Mouse (Mus musculus) hindbrain, embryonic 10.5 days (tissue): Measurements from ENCODE around the gene Gpr31b. TPM values are rescaled to one million over a fixed set of nuclear protein-coding genes. Genes with fewer than 3 reads are reported as not detected.
"Not testable (repeated sequence)": the region's sequence is repeated elsewhere in the genome, so short reads cannot be mapped to it uniquely, and the experiment has no call there.

Experiments used
- DNase-seq: peaks from one replicate; pipeline ENCODE4 v3.0.0-alpha.2; 2017; ENCODE audit warnings: low spot score
- H3K27ac ChIP-seq: fragments of 300-500 bp; sonication (generic); 2 replicates; pipeline ENCODE4 v1.5.1; 2016; ENCODE audit warnings: mild to moderate bottlenecking, moderate library complexity
- H3K27me3 ChIP-seq: fragments of 300-500 bp; sonication (generic); 2 replicates; pipeline ENCODE4 v1.6.1; 2016; ENCODE audit warnings: mild to moderate bottlenecking; ENCODE audit not compliant: poor library complexity, insufficient read depth, severe bottlenecking
- H3K36me3 ChIP-seq: fragments of 300-500 bp; sonication (generic); 2 replicates; pipeline ENCODE4 v1.6.1; 2016; ENCODE audit warnings: mild to moderate bottlenecking, moderate library complexity
- H3K4me1 ChIP-seq: fragments of 300-500 bp; sonication (generic); replicated peaks from 2 replicates; pipeline ENCODE4 v1.6.1; 2016; ENCODE audit warnings: mild to moderate bottlenecking
- H3K4me3 ChIP-seq: fragments of 300-500 bp; sonication (generic); 2 replicates; pipeline ENCODE4 v1.5.1; 2016; ENCODE audit warnings: mild to moderate bottlenecking, moderate library complexity
- H3K9me3 ChIP-seq: fragments of 300-500 bp; sonication (generic); 2 replicates; pipeline ENCODE4 v1.6.1; 2016; ENCODE audit warnings: mild to moderate bottlenecking, moderate library complexity
- WGBS: fragments of 180-500 bp; shearing (Covaris S2); methylation state at CpG from one replicate; pipeline ENCODE4 v1.1.7; 2016; 5-methylcytosine and 5-hydroxymethylcytosine counted together
- polyA plus RNA-seq: library from polyadenylated mRNA; unstranded; fragments of >200 nt; fragmentation: Nextera tagmentation; extraction: Ambion mirVana; gene quantifications from 2 replicates; pipeline ENCODE4 v1.2.1, GENCODE M21; 2016

Gpr31b gene
- not detected in 2 replicates for polyA plus RNA-seq

GRCm38 (mm10) chr17:13052124-13052813 lies at the start of gene Gpr31b:
Gene Gpr31b (minus strand): TSS chr17:13052296.
- WGBS, result 82% methylated on average over 2 of the region's 8 CpGs
- not testable (repeated sequence) for H3K9me3 ChIP-seq, H3K4me3 ChIP-seq, DNase-seq, H3K4me1 ChIP-seq, H3K27me3 ChIP-seq, H3K36me3 ChIP-seq, H3K27ac ChIP-seq

- not testable (repeated sequence) for H3K27me3 ChIP-seq, H3K36me3 ChIP-seq, H3K4me3 ChIP-seq, H3K9me3 ChIP-seq, DNase-seq, H3K27ac ChIP-seq, H3K4me1 ChIP-seq
- WGBS, result 98% methylated on average over 3 of the region's 4 CpGs
These were observed 40.9 kb upstream of the Gpr31b start for GRCm38 (mm10) chr17:13092960-13093359.

DNA sequence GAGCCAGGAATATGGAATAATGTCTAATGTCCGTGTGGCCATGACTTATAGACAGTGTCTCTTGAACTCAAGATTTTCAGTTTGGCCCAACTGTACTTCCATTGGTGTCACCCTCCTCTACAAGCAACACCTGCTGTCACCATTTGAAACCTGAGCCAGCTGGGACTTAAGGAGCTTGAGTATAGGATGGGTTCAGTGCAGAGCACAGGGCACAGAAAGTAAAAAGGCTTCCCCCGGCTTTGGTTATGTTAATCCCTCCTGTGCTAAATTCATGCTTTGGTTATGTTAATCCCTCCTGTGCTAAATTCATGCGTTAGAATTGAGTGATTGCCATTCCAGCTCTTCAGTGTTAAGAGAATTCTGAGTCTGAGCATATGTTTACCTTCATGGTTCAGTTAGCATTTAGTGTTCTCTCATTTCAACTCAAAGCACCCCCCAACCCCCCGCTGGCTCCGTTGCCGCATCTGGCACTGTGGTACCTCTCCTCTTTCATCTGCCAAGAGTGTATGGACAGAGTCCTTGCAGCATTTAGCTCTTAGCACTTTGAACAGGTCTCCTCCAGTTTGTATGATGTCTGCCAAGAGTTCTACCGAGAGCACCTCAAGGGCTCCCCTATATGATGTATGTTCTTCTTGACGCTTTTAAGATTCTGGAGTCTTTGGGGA lies 40.1 kb upstream of the Gpr31b start:
- H3K4me3 ChIP-seq, H3K9me3 ChIP-seq, H3K27ac ChIP-seq, H3K27me3 ChIP-seq, H3K4me1 ChIP-seq, DNase-seq, H3K36me3 ChIP-seq: not testable (repeated sequence)
- WGBS, result 54% methylated on average over 8 of the region's 8 CpGs

- not testable (repeated sequence) for H3K27ac ChIP-seq
These were observed 39.4 kb upstream of the Gpr31b start for GRCm38 (mm10) chr17:13091510-13091909.

GRCm38 (mm10) chr17:13069227-13069626 lies 17.1 kb upstream of the Gpr31b start:
- not testable (repeated sequence) for H3K4me3 ChIP-seq, H3K36me3 ChIP-seq, H3K27me3 ChIP-seq, H3K27ac ChIP-seq, H3K4me1 ChIP-seq, H3K9me3 ChIP-seq, DNase-seq
- 71% methylated on average over 5 of the region's 5 CpGs for WGBS

More at GRCm38 (mm10) chr17:13091510-13091909, 39.4 kb upstream of the Gpr31b start:
- H3K4me3 ChIP-seq, H3K36me3 ChIP-seq, DNase-seq, H3K27me3 ChIP-seq, H3K9me3 ChIP-seq, H3K4me1 ChIP-seq: not testable (repeated sequence)
- WGBS, result no CpG with 5 or more reads among the region's 1 CpGs

DNA sequence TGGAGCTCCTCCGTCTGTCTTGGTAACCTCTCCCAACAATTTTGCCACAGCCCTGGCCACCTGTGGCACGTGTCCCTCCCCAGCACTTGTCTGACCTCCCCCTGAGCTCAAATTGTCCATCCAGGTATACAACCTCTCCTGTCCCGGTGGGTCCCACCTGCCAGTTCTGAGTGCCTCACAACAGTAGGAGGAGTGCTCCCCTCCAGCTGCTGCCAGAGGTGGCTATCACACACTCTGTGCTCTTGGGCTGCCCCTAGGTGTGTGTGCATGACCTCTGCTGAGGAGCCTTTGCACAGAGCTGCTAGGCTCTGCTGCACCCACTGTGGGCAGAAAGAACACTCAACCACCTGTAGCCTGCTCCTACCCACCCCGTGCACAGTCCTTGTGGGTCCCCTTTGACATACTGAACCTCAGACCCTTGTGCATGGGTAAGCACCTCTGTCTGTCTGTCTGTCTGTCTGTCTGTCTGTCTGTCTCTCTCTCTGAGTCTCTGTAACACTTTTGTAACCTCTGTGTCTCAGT lies 15.8 kb upstream of the Gpr31b start:
- not testable (repeated sequence) for H3K36me3 ChIP-seq, H3K9me3 ChIP-seq, DNase-seq, H3K4me1 ChIP-seq, H3K4me3 ChIP-seq, H3K27ac ChIP-seq, H3K27me3 ChIP-seq
- WGBS, result 92% methylated on average over 1 of the region's 4 CpGs

DNA sequence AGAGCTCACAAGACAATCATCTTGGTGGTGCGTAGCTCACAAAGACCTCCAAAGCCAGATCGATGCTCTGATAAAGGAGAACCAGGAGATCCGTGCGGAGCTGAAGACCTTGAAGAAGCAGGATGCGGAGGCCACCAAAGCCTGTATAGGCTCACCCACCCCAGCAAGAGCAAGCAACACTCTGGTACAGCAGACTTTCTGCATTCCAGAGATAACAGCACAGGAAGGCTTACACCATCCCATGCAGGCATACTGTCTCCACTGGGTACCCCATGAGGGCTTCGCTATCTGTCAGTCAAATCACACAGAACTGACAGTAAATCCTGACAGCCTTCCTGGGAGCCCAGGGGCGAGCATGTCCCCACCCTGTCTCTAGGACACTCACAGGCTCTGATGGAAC lies 10.8 kb upstream of the Gpr31b start:
- not testable (repeated sequence) for DNase-seq, H3K27ac ChIP-seq, H3K4me3 ChIP-seq, H3K36me3 ChIP-seq, H3K27me3 ChIP-seq, H3K4me1 ChIP-seq, H3K9me3 ChIP-seq
- 79% methylated on average over 7 of the region's 7 CpGs for WGBS

DNA sequence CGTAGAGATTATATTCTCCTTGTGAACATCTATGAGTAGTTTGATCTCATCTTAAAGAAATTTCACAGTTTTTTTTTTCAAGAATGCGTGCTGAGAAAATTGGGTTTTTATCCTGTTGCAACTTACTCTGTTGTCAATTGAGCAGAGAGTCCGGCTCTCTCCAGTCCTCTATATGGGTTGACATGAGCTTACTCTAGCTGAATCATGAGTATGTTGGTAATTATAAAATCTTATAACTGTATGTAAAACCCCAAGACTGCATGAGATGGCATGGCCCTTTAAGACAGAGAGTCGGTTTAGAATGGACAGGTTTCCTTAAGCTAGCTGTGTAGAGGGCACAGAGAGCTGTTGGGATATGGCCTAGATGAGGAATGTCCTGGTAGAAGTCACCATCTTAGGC lies 8.7 kb upstream of the Gpr31b start, which contains the start of gene Tcp10b:
TSS of gene Tcp10b (plus strand) at position 301 of the 400 bp plus-strand sequence.
- not testable (repeated sequence) for DNase-seq, H3K36me3 ChIP-seq
- WGBS, result 94% methylated on average over 4 of the region's 4 CpGs

GRCm38 (mm10) chr17:13043846-13044673 lies 8.0 kb downstream of the Gpr31b start:
- peak; percentile 43 for DNase-seq
- H3K27me3 ChIP-seq, H3K9me3 ChIP-seq, H3K4me3 ChIP-seq, H3K4me1 ChIP-seq, H3K27ac ChIP-seq, H3K36me3 ChIP-seq: not testable (repeated sequence)
- WGBS, result 7% methylated on average over 4 of the region's 4 CpGs

More for the DNA sequence above, 8.7 kb upstream of the Gpr31b start, which contains the start of gene Tcp10b:
- H3K27ac ChIP-seq, H3K27me3 ChIP-seq, H3K4me1 ChIP-seq, H3K9me3 ChIP-seq, H3K4me3 ChIP-seq: not testable (repeated sequence)

- H3K36me3 ChIP-seq, H3K4me3 ChIP-seq, H3K27me3 ChIP-seq, H3K4me1 ChIP-seq, H3K9me3 ChIP-seq, DNase-seq, H3K27ac ChIP-seq: not testable (repeated sequence)
- WGBS, result 82% methylated on average over 5 of the region's 12 CpGs
These were observed 15.4 kb downstream of the Gpr31b start for GRCm38 (mm10) chr17:13036627-13037192.

DNA sequence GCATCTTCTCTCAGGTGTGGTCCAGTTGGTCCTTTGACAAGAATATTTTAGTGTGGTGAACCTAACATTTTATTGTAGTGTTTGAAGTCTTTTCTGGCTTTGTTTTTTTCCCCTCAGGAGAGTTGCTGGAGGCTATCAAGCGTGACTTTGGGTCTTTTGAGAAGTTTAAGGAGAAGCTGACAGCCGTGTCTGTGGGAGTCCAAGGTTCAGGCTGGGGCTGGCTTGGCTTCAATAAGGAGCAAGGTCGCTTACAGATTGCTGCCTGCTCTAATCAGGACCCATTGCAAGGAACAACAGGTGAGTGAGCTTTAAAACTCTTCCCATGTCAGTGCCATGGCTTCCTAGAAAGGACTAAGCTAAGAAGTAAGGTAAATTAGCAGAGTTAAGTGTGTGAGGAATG lies 38.8 kb downstream of the Gpr31b start:
- Histone ChIP-seq H3K4me1 (peaks cover 9% of the 10 kb centered on the region), H3K9me3 (no peaks in the 10 kb centered on the region), H3K36me3 (peaks cover 59% of the 10 kb centered on the region), H3K4me3 (no peak overlapping the region), H3K27me3 (no peaks in the 10 kb centered on the region), H3K27ac (no peak overlapping the region)
- DNase-seq, result no peak
- 72% methylated on average over 3 of the region's 3 CpGs for WGBS

DNA sequence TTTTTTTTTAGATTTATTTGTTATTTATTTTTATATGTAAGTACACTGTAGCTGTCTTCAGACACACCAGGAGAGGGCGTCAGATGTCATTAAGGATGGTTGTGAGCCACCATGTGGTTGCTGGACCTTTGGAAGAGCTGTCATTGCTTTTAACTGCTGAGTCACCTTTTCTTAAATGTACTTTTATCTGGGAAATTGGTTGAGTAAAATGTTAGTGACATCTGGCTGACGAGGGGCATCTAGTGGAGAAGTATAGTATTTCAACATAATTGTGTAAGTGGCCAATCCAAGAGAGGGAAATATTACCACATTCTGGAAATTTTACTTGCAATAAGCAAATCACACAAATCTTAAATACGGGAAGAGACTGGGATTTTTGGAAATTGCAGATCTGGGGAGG lies 42.2 kb downstream of the Gpr31b start:
- H3K27me3 ChIP-seq, result no peaks in the 10 kb centered on the region
- H3K4me1 ChIP-seq, result peaks cover 14% of the 10 kb centered on the region
- H3K36me3 ChIP-seq, result peaks cover 44% of the 10 kb centered on the region
- no peak overlapping the region for H3K27ac ChIP-seq
- no peak overlapping the region for H3K4me3 ChIP-seq
- H3K9me3 ChIP-seq, result no peaks in the 10 kb centered on the region
- no peak for DNase-seq
- 50% methylated on average over 3 of the region's 3 CpGs for WGBS
